Mouse (Mus musculus) cortical plate, adult 2 months (tissue): ENCODE data around the gene Scd1.

Experiments used
- CTCF ChIP-seq: fragments of 200-500 bp; IDR thresholded peaks from 2 replicates; pipeline ENCODE4 v1.5.1; 2011; ENCODE audit warnings: mild to moderate bottlenecking, control low read depth, low read length; ENCODE audit not compliant: insufficient read depth; ENCODE audit errors: extremely low read depth
- POLR2A ChIP-seq: fragments of 200-500 bp; IDR thresholded peaks from 2 replicates; pipeline ENCODE4 v1.6.1; 2011; ENCODE audit warnings: mild to moderate bottlenecking, low read length, control low read depth; ENCODE audit not compliant: insufficient read depth; ENCODE audit errors: extremely low read depth

DNA sequence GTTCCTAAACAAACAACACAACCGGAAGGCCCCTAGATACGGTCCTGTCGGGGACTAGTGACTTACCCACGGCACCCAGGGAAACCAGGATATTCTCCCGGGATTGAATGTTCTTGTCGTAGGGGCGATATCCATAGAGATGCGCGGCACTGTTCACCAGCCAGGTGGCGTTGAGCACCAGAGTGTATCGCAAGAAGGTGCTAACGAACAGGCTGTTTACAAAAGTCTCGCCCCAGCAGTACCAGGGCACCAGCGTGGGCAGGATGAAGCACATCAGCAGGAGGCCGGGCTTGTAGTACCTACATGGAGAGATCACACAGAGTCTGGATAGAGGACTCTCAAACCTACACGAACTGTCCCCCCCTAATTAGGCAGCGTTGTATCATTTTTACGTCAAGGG, 7.6 kb downstream of the Scd1 start:
- TF ChIP-seq CTCF: no peak
- no peak for TF ChIP-seq POLR2A
